Mouse (Mus musculus) brain, embryonic 14.5 days (tissue): ENCODE measurements around the gene Defb28.

Experiments used
- CTCF ChIP-seq: fragments of 200-500 bp; IDR thresholded peaks from 2 replicates; pipeline ENCODE4 v1.5.1; 2012; ENCODE audit warnings: inconsistent platforms, mild to moderate bottlenecking, moderate library complexity, borderline replicate concordance; ENCODE audit not compliant: insufficient read depth, insufficient read length; ENCODE audit errors: extremely low read depth
- POLR2A ChIP-seq: fragments of 200-500 bp; IDR thresholded peaks from 2 replicates; pipeline ENCODE4 v1.6.1; 2012; ENCODE audit warnings: mild to moderate bottlenecking, inconsistent platforms, borderline replicate concordance; ENCODE audit not compliant: poor library complexity, insufficient read depth, insufficient read length, severe bottlenecking; ENCODE audit errors: extremely low read depth

GRCm38 (mm10) chr2:152476763-152477162, 41.3 kb upstream of the Defb28 start, which contains the start of gene Defb20:
- TF ChIP-seq POLR2A (no peak), CTCF (no peak)
